Mouse (Mus musculus): ENCODE measurements around the gene Dpy19l3. TPM values are rescaled to one million over a fixed set of nuclear protein-coding genes. Genes with fewer than 3 reads are reported as not detected.

Dpy19l3 gene
- polyA plus RNA-seq, 1 experiment from 2014 or later = 46.3 TPM

GRCm38 (mm10) chr7:35753319-35754032 is 778 bp downstream of the Dpy19l3 start:
- DNase-seq (ENCODE audit: low spot score) = no peak

DNA sequence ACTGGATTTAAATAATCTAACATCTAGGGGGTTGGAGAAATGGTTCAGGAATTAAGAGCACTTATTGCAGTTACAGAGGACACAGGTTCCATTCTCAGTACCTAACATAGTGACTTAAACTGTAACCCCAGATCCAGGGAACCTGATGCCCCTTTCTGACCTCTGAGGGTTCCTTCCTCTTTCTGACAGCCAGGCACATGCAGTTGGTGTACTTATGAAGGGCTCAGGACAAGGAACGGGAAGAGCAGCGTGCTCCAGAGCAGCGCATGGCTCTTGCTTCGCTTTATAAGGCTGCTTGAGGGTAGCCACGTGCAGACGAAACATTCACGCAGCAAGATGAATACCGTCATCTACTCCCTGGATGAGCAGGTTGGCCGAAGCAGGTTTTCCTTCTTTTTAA is 3.4 kb downstream of the Dpy19l3 start:
- DNase-seq (ENCODE audit: low spot score) = no peak

GRCm38 (mm10) chr7:35747397-35747964 is 6.8 kb downstream of the Dpy19l3 start:
- DNase-seq (ENCODE audit: low spot score) = no peak

GRCm38 (mm10) chr7:35746686-35747396 is 7.4 kb downstream of the Dpy19l3 start:
- no peak for DNase-seq (ENCODE audit: low spot score)

DNA sequence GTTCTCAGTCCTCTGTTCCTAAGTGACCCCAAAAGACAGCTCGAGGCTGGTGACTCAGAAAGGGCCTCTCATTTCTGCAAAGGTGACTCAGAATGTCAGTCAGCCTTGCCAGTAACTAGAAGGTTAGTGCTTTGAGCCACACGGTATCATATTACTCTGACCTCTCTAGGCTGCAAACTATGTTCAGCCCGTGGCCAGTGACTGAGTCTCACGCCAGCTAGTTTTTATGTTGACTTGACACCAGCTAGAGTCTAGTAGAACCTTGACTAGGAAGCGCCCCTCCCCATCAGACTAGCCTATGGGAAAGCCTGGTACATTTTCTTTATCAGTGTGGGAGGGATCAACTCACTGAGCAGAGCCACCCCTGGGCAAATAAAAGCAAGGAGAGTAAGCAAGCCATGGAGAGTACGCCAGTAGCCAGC is 9.0 kb downstream of the Dpy19l3 start:
- no peak for DNase-seq (ENCODE audit: low spot score)

GRCm38 (mm10) chr7:35744771-35745170 is 9.5 kb downstream of the Dpy19l3 start:
- no peak for DNase-seq (ENCODE audit: low spot score)

- DNase-seq (ENCODE audit: low spot score) = no peak
These were observed 11.9 kb downstream of the Dpy19l3 start for GRCm38 (mm10) chr7:35742310-35742709.

- no peak for DNase-seq (ENCODE audit: low spot score)
These were observed 12.4 kb downstream of the Dpy19l3 start for GRCm38 (mm10) chr7:35741858-35742257.

- peak; percentile 68 for DNase-seq (ENCODE audit: low spot score)
These were observed 13.6 kb downstream of the Dpy19l3 start for GRCm38 (mm10) chr7:35740489-35741230.

DNA sequence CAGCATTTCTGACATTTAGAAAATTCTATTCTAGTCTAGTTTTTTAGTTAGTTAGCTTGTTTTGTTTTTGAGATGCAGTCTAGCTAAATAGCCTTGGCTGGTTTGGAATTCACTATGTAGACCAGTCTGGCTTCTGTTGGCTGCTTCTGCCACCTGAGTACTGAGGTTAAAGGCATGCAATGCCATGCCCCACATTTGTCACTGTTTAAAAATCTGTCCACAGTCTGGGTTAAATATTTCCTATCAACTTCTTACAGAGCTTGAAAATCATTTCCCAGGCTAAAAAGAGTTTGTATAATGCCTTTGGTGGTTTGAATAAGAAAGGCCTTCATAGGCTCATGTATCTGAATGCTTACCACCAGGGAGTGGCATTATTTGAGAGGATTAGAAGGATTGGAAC is 15.4 kb downstream of the Dpy19l3 start:
- DNase-seq (ENCODE audit: low spot score) = no peak

GRCm38 (mm10) chr7:35733313-35734050 is 20.8 kb downstream of the Dpy19l3 start:
- DNase-seq (ENCODE audit: low spot score) = no peak

- DNase-seq (ENCODE audit: low spot score) = no peak
These were observed 21.6 kb downstream of the Dpy19l3 start for GRCm38 (mm10) chr7:35732585-35733059.

DNA sequence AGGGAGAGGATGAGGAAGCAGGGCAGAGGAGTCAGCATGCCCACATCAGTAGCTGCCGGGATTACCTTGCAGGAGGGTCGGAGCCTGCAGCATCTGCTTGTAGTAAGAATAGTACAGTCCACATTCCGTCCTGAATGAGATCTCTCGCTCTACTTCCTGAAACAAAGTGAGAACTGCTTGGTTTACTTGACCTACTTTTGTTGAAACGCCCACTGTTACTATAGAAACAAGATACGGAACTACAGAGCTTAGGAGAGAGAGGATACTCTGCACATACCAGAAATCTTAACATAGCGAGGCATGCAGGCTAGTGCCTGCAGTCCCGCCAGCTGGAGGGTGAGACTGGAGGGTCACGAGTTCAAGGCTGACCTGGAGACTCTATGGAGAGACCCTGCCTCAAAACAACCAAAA is 24.6 kb downstream of the Dpy19l3 start:
- peak; percentile 74 for DNase-seq (ENCODE audit: low spot score)

DNA sequence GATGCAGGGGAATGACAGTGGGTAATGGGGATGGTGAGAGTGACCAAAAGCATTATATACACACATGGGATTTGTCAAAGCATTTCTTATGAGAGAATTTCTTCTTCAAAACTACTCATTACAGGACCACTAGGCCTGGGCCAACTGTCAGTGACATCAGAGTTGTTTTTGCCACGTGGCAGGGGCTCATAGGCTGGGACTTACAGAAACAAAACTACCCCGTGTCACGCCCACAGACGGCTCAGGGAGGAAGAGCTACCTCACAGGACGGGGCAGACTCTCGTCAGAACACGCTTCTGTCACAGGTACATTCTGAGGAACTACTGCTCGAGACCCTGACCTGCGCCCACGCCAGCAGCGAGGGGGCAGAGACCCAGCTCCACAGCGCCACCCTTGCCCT is 25.9 kb downstream of the Dpy19l3 start:
- no peak for DNase-seq (ENCODE audit: low spot score)

DNA sequence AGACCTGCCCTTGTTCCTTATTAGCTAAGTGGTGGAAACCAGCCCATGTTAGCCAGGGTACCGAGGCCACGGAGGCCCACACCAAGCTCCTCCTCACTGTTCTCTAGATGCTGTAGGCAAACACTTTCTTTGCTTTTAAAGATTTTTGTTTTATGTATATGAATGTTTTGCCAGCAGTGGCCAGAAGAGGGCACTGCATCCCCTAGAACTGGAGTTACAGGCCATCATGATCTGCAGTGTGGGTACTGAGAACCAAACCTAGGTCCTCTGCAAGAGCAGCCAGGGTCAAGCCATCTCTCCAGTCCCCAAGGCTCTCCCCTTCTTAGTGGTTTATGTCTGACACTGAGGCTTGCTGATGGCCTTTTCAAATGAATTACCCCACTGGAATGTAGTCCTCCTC is 31.2 kb downstream of the Dpy19l3 start:
- no peak for DNase-seq (ENCODE audit: low spot score)

GRCm38 (mm10) chr7:35718421-35719178 is 35.7 kb downstream of the Dpy19l3 start:
- DNase-seq (ENCODE audit: low spot score) = peak; percentile 12

DNA sequence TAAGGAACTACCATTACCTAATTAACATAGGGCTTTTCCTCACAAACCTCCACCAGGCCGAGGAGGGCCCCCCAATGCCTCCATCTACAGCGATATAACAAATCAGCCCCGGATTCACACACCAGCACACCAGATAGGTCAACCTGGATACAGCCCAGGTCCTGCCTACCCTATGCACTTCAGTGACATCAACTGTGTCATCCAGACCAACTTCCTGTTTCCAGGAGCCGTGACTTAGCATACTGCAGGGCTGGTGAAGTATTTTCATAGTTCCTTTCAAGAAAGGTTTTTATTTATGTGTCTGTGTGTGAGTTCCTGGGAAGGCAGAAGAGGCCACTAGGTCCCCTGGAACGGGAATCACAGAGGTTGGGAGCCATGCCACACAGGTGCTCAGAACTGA is 43.9 kb downstream of the Dpy19l3 start:
- no peak for DNase-seq (ENCODE audit: low spot score)

DNA sequence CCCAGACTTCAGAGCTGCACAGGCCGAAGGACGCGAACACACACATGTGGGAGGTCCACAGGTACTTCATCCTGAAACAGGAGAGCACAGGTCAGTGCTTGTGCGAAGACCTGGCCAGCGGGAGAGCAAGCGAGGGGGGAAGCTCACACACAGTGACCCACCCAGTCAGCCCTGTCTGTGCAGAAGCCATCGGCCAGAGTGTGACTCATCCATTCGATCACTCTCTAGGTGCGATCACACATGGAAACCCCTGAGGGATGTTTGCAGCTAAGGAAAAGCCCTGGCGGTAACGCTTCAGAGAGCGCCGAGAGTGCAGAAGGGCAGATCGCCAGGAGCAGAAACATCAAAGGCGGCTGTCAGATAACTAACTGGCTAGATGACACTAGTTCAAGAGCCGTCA is 46.2 kb downstream of the Dpy19l3 start:
- DNase-seq (ENCODE audit: low spot score) = no peak

- no peak for DNase-seq (ENCODE audit: low spot score)
These were observed 55.2 kb downstream of the Dpy19l3 start for GRCm38 (mm10) chr7:35699005-35699404.

DNA sequence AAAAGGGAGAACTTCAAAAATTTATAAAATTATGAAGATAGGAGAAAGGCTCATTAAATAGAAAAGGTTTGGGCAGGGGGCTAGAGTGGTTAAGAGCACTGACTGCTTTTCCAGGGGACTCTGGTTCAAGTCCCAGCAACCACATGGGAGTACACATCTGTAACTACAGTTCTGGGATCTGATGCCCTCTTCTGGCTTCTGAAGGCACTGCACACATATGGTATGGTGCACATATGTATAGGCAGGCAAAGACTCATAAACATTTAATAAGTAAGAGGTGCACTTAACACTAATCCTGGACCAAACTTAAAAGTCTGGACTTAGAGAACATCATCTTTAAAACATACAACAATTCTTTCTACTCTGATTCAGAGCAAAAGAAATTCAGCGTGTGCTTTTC is 56.2 kb downstream of the Dpy19l3 start:
- no peak for DNase-seq (ENCODE audit: low spot score)

Data from thymus, postnatal 0 days (tissue).